Mouse (Mus musculus): ENCODE measurements around the gene Pou2f3.

- TF ChIP-seq CTCF (IDR thresholded peaks at IDR 0.05) = no peak
- TF ChIP-seq POLR2A (IDR thresholded peaks at IDR 0.05; ENCODE audit: insufficient read depth, low read depth, low read length) = no peak
- TF ChIP-seq EP300 (IDR thresholded peaks at IDR 0.05; ENCODE audit: insufficient read depth, low read depth, low read length) = no peak
Observed at GRCm38 (mm10) chr9:43167081-43167480, 43.1 kb downstream of the Pou2f3 start.

Measured in heart, adult 2 months (tissue).